Comparison of ENCODE assay signal across 24 mouse cellular contexts in genomic region chr4:134843566-134843965, GRCm38 (mm10). TPM values are rescaled to one million over a fixed set of nuclear protein-coding genes. Genes with fewer than 3 reads are reported as not detected.
DNase-seq lines count a peak whose midpoint lies in the region; ATAC-seq and TF ChIP-seq lines count a peak whose summit lies in the region.
"Had no signal": no experiment of that assay in that cellular context is flagged by ENCODE, and none has a peak within 500 bp of the region (broad histone marks: within the 10 kb centered on the region; RNA-seq: fewer than 3 reads in every experiment).

No protein-coding gene starts in this region.

- no peak overlapping the region for H3K4me2 ChIP-seq in kidney, embryonic 16.5 days (replicated peaks; ENCODE audit: low read depth, low read length)
- H3K4me2 ChIP-seq: forebrain, embryonic 13.5 days; heart, embryonic 15.5 days; hindbrain, embryonic 12.5 days; intestine, embryonic 15.5 days; limb, embryonic 15.5 days; lung, embryonic 15.5 days; midbrain, embryonic 12.5 days; neural tube, embryonic 13.5 days had no signal

- H3K4me3 ChIP-seq in kidney, adult 2 months (ENCODE audit: insufficient read depth, low read depth, low read length) = no peak overlapping the region
- H3K4me3 ChIP-seq in kidney, embryonic 16.5 days (ENCODE audit: low read length) = no peak overlapping the region
- H3K4me3 ChIP-seq: forebrain, embryonic 13.5 days; heart, embryonic 10.5 days; heart, embryonic 15.5 days; hindbrain, embryonic 12.5 days; intestine, embryonic 15.5 days; limb, embryonic 10.5 days; limb, embryonic 15.5 days; lung, embryonic 15.5 days; midbrain, embryonic 12.5 days; neural tube, embryonic 13.5 days had no signal

- H3K36me3 ChIP-seq in kidney, adult 2 months (ENCODE audit: control insufficient read depth, insufficient read depth, low read length) = no peaks in the 10 kb centered on the region
- no peaks in the 10 kb centered on the region; the same call in 1 of the 2 replicates for H3K36me3 ChIP-seq in kidney, embryonic 16.5 days (ENCODE audit: insufficient read depth, low read length)
- H3K36me3 ChIP-seq: heart, embryonic 15.5 days; hindbrain, embryonic 12.5 days; intestine, embryonic 15.5 days; lung, embryonic 15.5 days; neural tube, embryonic 13.5 days had no signal

- H3K27ac ChIP-seq in kidney, adult 2 months (ENCODE audit: insufficient read depth, low read depth, low read length) = peak overlapping the region; percentile 69; the same call in 1 of the 2 replicates
- no peak overlapping the region for H3K27ac ChIP-seq in kidney, embryonic 16.5 days (ENCODE audit: low read length)
- H3K27ac ChIP-seq: forebrain, embryonic 13.5 days; heart, embryonic 10.5 days; heart, embryonic 15.5 days; hindbrain, embryonic 12.5 days; hindbrain, postnatal 0 days; intestine, embryonic 15.5 days; limb, embryonic 10.5 days; limb, embryonic 15.5 days; liver, embryonic 14.5 days; lung, embryonic 15.5 days; midbrain, embryonic 12.5 days; neural tube, embryonic 13.5 days had no signal

- no peak overlapping the region for H3K9ac ChIP-seq in kidney, embryonic 16.5 days (replicated peaks; ENCODE audit: low read length)
- H3K9ac ChIP-seq: forebrain, embryonic 13.5 days; heart, embryonic 15.5 days; hindbrain, embryonic 12.5 days; intestine, embryonic 15.5 days; limb, embryonic 15.5 days; liver, embryonic 14.5 days; lung, embryonic 15.5 days; midbrain, embryonic 12.5 days; neural tube, embryonic 13.5 days had no signal

- WGBS in kidney, adult 2 months = 49% methylated on average over 4 of the region's 4 CpGs
- 89% methylated on average over 4 of the region's 4 CpGs for WGBS in kidney, embryonic 16.5 days

- ATAC-seq in kidney, embryonic 16.5 days (ENCODE audit: low FRiP score, low TSS enrichment) = no peak
- ATAC-seq: forebrain, embryonic 13.5 days; hindbrain, postnatal 0 days; intestine, embryonic 15.5 days had no signal

- H3K9me3 ChIP-seq in kidney, embryonic 16.5 days (ENCODE audit: low read length) = no peaks in the 10 kb centered on the region
- H3K9me3 ChIP-seq: forebrain, embryonic 13.5 days; heart, embryonic 10.5 days; heart, embryonic 15.5 days; hindbrain, embryonic 12.5 days; intestine, embryonic 15.5 days; limb, embryonic 10.5 days; limb, embryonic 15.5 days; lung, embryonic 15.5 days; midbrain, embryonic 12.5 days had no signal

- H3K4me1 ChIP-seq in kidney, adult 2 months (ENCODE audit: control insufficient read depth, insufficient read depth, low read length) = peaks cover 19% of the 10 kb centered on the region
- H3K4me1 ChIP-seq in kidney, embryonic 16.5 days (ENCODE audit: insufficient read depth, low read length) = 0 out of 2 replicates have a peak, but pooled peaks cover 4% of the 10 kb centered on the region

- TF ChIP-seq CTCF in kidney, adult 2 months (conservative IDR thresholded peaks at IDR 0.05; ENCODE audit: insufficient read depth, insufficient read length, low read depth, low read length) = 0 out of 2 replicates have a peak, but pooled peaks have one; percentile 11

- peak; percentile 22 to 35 for DNase-seq in cerebellum, postnatal 10 days
- DNase-seq in cerebellum, postnatal 4 days (ENCODE audit: low spot score in 2 of 2) = no peak
- peak; percentile 94 for DNase-seq in kidney, adult 2 months
- peak; percentile 44 for DNase-seq in brain, adult 2 months (ENCODE audit: low read depth, low spot score)
- peak; percentile 92 for DNase-seq in kidney, adult 9 months
- DNase-seq in frontal cortex, postnatal 36 days (ENCODE audit: low spot score in 2 of 2) = no peak
- DNase-seq in right cerebral cortex, postnatal 14 days = no peak
- DNase-seq: B cell, adult 2 months; cerebellum, adult 8-10 months; gastrocnemius, postnatal 14 days; layer of hippocampus, adult 9-11 months had no signal

- no peak for TF ChIP-seq POLR2A in kidney, adult 2 months (IDR thresholded peaks at IDR 0.05; ENCODE audit: low read depth, low read length)

- H3K27me3 ChIP-seq in kidney, adult 2 months (replicated peaks; ENCODE audit: control insufficient read depth, insufficient read depth, low read length) = no peaks in the 10 kb centered on the region
- no peaks in the 10 kb centered on the region for H3K27me3 ChIP-seq in kidney, embryonic 16.5 days (ENCODE audit: insufficient read depth, low read length)
- H3K27me3 ChIP-seq: forebrain, embryonic 13.5 days; heart, embryonic 15.5 days; hindbrain, embryonic 12.5 days; intestine, embryonic 15.5 days; limb, embryonic 15.5 days; lung, embryonic 15.5 days; midbrain, embryonic 12.5 days; neural tube, embryonic 13.5 days had no signal

RNA-seq across cellular contexts. Expression of gene Maco1, which starts 9.6 kb away (rescaled TPM):
- 8.5 and 10.8 TPM in 2 replicates for polyA plus RNA-seq in kidney, adult 2 months (2012; rRNA removed)
- polyA plus RNA-seq in kidney, embryonic 16.5 days (2015; fragmentation: Nextera tagmentation; extraction: Ambion mirVana) = 33.1 and 38.4 TPM in 2 replicates

RNA-seq across cellular contexts. Expression of gene Rhd, which starts 20.8 kb away (rescaled TPM):
- 0.09 TPM in 1 of 2 replicates, not detected in the other for polyA plus RNA-seq in kidney, adult 2 months (2012; rRNA removed)
- polyA plus RNA-seq in kidney, embryonic 16.5 days (2015; fragmentation: Nextera tagmentation; extraction: Ambion mirVana) = 2.7 and 3.0 TPM in 2 replicates

Comparison
In these comparisons a context has a peak if more than half of its experiments do, and no peak if none do; other contexts are left out.
1. DNase-seq: peak in cerebellum, postnatal 10 days (2 of 2), kidney, adult 2 months (single experiment), brain, adult 2 months (single experiment) and kidney, adult 9 months (single experiment); none in cerebellum, postnatal 4 days (0 of 2), frontal cortex, postnatal 36 days (0 of 2) and right cerebral cortex, postnatal 14 days (single experiment).